Mouse (Mus musculus) bone marrow macrophage, adult 2 months (primary cell): ENCODE data around the gene Pbx1. TPM values are rescaled to one million over a fixed set of nuclear protein-coding genes. Genes with fewer than 3 reads are reported as not detected.

Source experiments
- H3K27ac ChIP-seq: 2 replicates; pipeline ENCODE4 v1.5.1; 2012; ENCODE audit warnings: low read depth, low read length; ENCODE audit not compliant: insufficient read depth
- H3K4me1 ChIP-seq: 2 replicates; pipeline ENCODE4 v1.6.1; 2012; ENCODE audit warnings: low read length; ENCODE audit not compliant: control insufficient read depth, insufficient read depth
- H3K4me3 ChIP-seq: 2 replicates; pipeline ENCODE4 v1.5.1; 2012; ENCODE audit warnings: mild to moderate bottlenecking, low read length, moderate library complexity; ENCODE audit not compliant: insufficient read depth
- CTCF ChIP-seq: IDR thresholded peaks from 2 replicates; pipeline ENCODE4 v1.5.1; 2012; ENCODE audit warnings: low read depth, mild to moderate bottlenecking, low read length, moderate library complexity
- POLR2A ChIP-seq: IDR thresholded peaks from 2 replicates; pipeline ENCODE4 v1.6.1; 2012; ENCODE audit warnings: mild to moderate bottlenecking, low read depth, low read length, borderline replicate concordance
- polyA plus RNA-seq: library from polyadenylated mRNA; stranded (reverse); fragments of >200 nt; gene quantifications from 2 replicates; pipeline ENCODE4 v1.2.4, GENCODE M21; 2012; ENCODE audit not compliant: missing spikeins, insufficient read depth, insufficient read length

The Pbx1 gene
- polyA plus RNA-seq, 1 experiment, result 7.1 TPM

GRCm38 (mm10) chr1:168230134-168230533 lies 201.9 kb downstream of the Pbx1 start:
- no peaks in the 10 kb centered on the region for H3K4me1 ChIP-seq
- TF ChIP-seq POLR2A (no peak), CTCF (no peak)

GRCm38 (mm10) chr1:168228756-168229526 lies 203.1 kb downstream of the Pbx1 start:
- no peaks in the 10 kb centered on the region for H3K4me1 ChIP-seq
- H3K27ac ChIP-seq, result no peak overlapping the region
- no peak overlapping the region for H3K4me3 ChIP-seq
- TF ChIP-seq CTCF (no peak), POLR2A (no peak)

More at GRCm38 (mm10) chr1:168230134-168230533, 201.9 kb downstream of the Pbx1 start:
- H3K4me3 ChIP-seq, result no peak overlapping the region
- H3K27ac ChIP-seq, result no peak overlapping the region

GRCm38 (mm10) chr1:168226150-168226549 lies 205.9 kb downstream of the Pbx1 start:
- H3K27ac ChIP-seq, result no peak overlapping the region
- no peaks in the 10 kb centered on the region for H3K4me1 ChIP-seq
- no peak for TF ChIP-seq CTCF
- no peak for TF ChIP-seq POLR2A
- H3K4me3 ChIP-seq, result no peak overlapping the region

GRCm38 (mm10) chr1:168225595-168226127 lies 206.4 kb downstream of the Pbx1 start:
- no peak for TF ChIP-seq POLR2A
- Histone ChIP-seq H3K4me1 (no peaks in the 10 kb centered on the region), H3K4me3 (no peak overlapping the region), H3K27ac (no peak overlapping the region)

GRCm38 (mm10) chr1:168224218-168224617 lies 207.9 kb downstream of the Pbx1 start:
- no peak for TF ChIP-seq POLR2A
- no peak for TF ChIP-seq CTCF
- Histone ChIP-seq H3K4me3 (no peak overlapping the region), H3K27ac (no peak overlapping the region), H3K4me1 (no peaks in the 10 kb centered on the region)

GRCm38 (mm10) chr1:168222794-168223193 lies 209.3 kb downstream of the Pbx1 start:
- Histone ChIP-seq H3K4me3 (no peak overlapping the region), H3K27ac (no peak overlapping the region), H3K4me1 (no peaks in the 10 kb centered on the region)

GRCm38 (mm10) chr1:168221071-168221521 lies 211.0 kb downstream of the Pbx1 start:
- no peak overlapping the region for H3K4me3 ChIP-seq
- H3K27ac ChIP-seq, result no peak overlapping the region
- TF ChIP-seq CTCF, result no peak
- no peak for TF ChIP-seq POLR2A
- no peaks in the 10 kb centered on the region for H3K4me1 ChIP-seq

More at GRCm38 (mm10) chr1:168222794-168223193, 209.3 kb downstream of the Pbx1 start:
- no peak for TF ChIP-seq POLR2A
- TF ChIP-seq CTCF, result no peak

- H3K27ac ChIP-seq, result no peak overlapping the region
- no peak overlapping the region for H3K4me3 ChIP-seq
- no peaks in the 10 kb centered on the region for H3K4me1 ChIP-seq
- TF ChIP-seq CTCF, result no peak
- TF ChIP-seq POLR2A, result no peak
These were observed 215.9 kb downstream of the Pbx1 start for GRCm38 (mm10) chr1:168215896-168216747.

- no peaks in the 10 kb centered on the region for H3K4me1 ChIP-seq
- H3K4me3 ChIP-seq, result no peak overlapping the region
- H3K27ac ChIP-seq, result no peak overlapping the region
- no peak for TF ChIP-seq CTCF
- no peak for TF ChIP-seq POLR2A
These were observed 216.6 kb downstream of the Pbx1 start for GRCm38 (mm10) chr1:168215468-168215867.

GRCm38 (mm10) chr1:168214040-168214443 lies 218.0 kb downstream of the Pbx1 start:
- TF ChIP-seq POLR2A (no peak), CTCF (0 out of 2 replicates have a peak, but pooled peaks have one; percentile 29)
- Histone ChIP-seq H3K27ac (no peak overlapping the region), H3K4me1 (no peaks in the 10 kb centered on the region), H3K4me3 (no peak overlapping the region)
